17 mouse cellular contexts compared by ENCODE assay signal in the genomic region with DNA sequence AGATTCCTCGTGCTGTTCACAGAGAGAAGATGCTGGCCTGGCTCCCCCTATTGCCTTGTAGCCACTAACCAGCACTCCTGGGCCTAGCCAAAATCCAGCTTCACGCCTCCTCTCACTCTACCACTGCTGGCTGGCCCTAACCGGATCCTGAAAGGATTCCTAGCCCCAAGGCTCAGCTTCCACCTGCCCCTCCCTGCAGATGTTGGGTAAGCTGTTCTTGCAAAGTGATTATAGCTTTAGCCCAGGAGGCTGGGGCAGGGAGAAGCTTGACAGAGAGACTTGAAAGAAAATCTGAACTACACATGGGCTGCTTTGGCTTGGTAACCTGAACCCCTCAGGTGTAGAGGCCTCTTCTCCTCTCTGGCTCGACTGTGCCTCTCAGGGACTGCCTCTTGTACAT.
"Had no signal": no experiment of that assay in that cellular context is flagged by ENCODE, and none has a peak within 500 bp of the region (broad histone marks: within the 10 kb centered on the region; RNA-seq: fewer than 3 reads in every experiment).

No protein-coding gene starts in this region.

- DNase-seq: kidney, adult 11 months; layer of hippocampus, adult 9-11 months; layer of hippocampus, postnatal 36 days; lung, adult 2 months; lung, postnatal 36 days; right cerebral cortex, postnatal 4 days; spleen, adult 18-20 months; thymus, adult 2 months; thymus, postnatal 25 days had no signal

- H3K36me3 ChIP-seq: kidney, embryonic 15.5 days; liver, embryonic 15.5 days; midbrain, embryonic 13.5 days; neural tube, embryonic 12.5 days; stomach, embryonic 15.5 days had no signal

- H3K4me2 ChIP-seq: kidney, embryonic 15.5 days; liver, embryonic 11.5 days; liver, embryonic 15.5 days; midbrain, embryonic 13.5 days; neural tube, embryonic 12.5 days; stomach, embryonic 15.5 days had no signal

- H3K27me3 ChIP-seq: kidney, embryonic 15.5 days; liver, embryonic 15.5 days; midbrain, embryonic 13.5 days; neural tube, embryonic 12.5 days; stomach, embryonic 15.5 days had no signal

- H3K4me3 ChIP-seq: kidney, embryonic 15.5 days; liver, embryonic 15.5 days; midbrain, embryonic 13.5 days; myocyte; neural tube, embryonic 12.5 days; stomach, embryonic 15.5 days had no signal

- H3K27ac ChIP-seq: kidney, embryonic 15.5 days; liver, embryonic 15.5 days; midbrain, embryonic 13.5 days; neural tube, embryonic 12.5 days; stomach, embryonic 15.5 days had no signal

- H3K9me3 ChIP-seq: kidney, embryonic 15.5 days; liver, embryonic 15.5 days; midbrain, embryonic 13.5 days; neural tube, embryonic 12.5 days; stomach, embryonic 15.5 days had no signal

- H3K4me1 ChIP-seq: kidney, embryonic 15.5 days; liver, embryonic 15.5 days; midbrain, embryonic 13.5 days; neural tube, embryonic 12.5 days; stomach, embryonic 15.5 days had no signal

- H3K9ac ChIP-seq: kidney, embryonic 15.5 days; liver, embryonic 15.5 days; midbrain, embryonic 13.5 days; neural tube, embryonic 12.5 days; stomach, embryonic 15.5 days had no signal

- ATAC-seq: lung, postnatal 0 days; midbrain, embryonic 13.5 days had no signal
